Mouse (Mus musculus) stomach, postnatal 0 days (tissue): Measurements from ENCODE around the gene Dhrs1.

Experiments used
- CTCF ChIP-seq: IDR thresholded peaks from 2 replicates; pipeline ENCODE4 v1.5.1; 2016; ENCODE audit warnings: antibody characterized with exemption, low read depth, mild to moderate bottlenecking, moderate library complexity
- EP300 ChIP-seq: optimal IDR thresholded peaks from 2 replicates; pipeline ENCODE3; 2016; ENCODE audit warnings: antibody characterized with exemption

GRCm38 (mm10) chr14:55722438-55722945 lies 23.0 kb downstream of the Dhrs1 start:
- TF ChIP-seq CTCF: no peak
- no peak for TF ChIP-seq EP300
